Mouse (Mus musculus) CD4-positive, CD25-positive, alpha-beta regulatory T cell, adult 4 months (primary cell): ENCODE results near the gene Sspn. TPM values are rescaled to one million over a fixed set of nuclear protein-coding genes. Genes with fewer than 3 reads are reported as not detected.
A peak's percentile ranks its signal among the peaks of the same experiment; 100 is the strongest.

ENCODE experiments used
- ATAC-seq: one replicate; pipeline ENCODE4 v1.8.0; 2017
- polyA plus RNA-seq, 2 experiments: library from polyadenylated mRNA; unstranded; fragments of 100-300 nt; shearing (Covaris generic); gene quantifications; one replicate each; pipeline ENCODE4 v1.2.1; 2017

Gene Sspn
- polyA plus RNA-seq, 2 experiments from 2014 or later: not detected

DNA sequence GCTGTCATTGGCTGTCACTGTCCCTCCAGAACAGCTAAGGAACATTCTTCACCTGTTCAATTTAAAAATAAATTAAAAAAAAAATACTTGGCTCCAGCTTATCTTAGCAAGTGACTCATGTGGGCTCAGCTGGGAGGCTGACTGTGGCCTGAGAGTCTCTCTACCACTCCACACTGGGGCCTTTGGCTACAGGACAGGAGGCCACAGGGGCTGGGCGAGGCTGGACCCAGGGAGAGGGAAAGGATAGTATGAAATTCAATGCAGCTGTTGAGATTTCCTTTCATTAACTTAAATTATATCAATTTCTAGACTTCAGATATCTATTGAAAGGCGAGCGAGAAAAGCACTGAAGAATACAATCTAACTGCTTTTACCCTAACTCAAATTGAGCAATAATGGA is 45.9 kb downstream of the Sspn start:
- ATAC-seq: no peak

DNA sequence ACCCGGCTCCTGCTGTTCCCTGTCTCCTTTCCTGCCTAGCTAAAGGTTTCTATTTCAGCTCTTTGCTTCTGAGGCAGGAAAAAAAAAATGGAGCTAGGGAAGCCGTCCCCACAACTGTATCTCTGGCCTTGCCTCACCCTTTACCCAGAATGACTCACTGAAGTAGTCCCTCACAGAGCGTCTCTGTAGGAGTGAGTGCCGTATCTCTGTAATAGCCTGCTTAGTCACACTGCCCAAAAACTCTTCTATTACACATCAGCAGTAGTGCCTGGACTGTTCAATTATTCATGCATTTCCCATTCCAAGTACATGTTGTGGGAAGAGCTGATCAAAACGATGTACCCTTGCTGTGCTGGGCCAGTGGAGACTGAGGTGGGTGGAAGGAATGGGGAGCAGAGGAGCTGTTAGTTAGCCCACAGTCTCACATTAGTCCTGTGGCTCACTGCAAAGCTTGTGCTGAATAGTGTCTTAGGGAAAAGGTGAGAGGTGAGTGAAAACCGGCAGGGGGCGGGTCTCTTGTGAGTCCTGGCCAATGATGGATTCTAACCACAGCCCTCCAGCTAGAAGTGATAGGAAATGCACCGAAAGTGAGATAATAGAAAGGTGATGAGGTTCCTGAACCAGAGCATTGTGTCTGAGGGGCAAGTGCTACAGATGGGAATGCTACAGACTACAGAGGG is 46.5 kb downstream of the Sspn start:
- ATAC-seq: no peak

DNA sequence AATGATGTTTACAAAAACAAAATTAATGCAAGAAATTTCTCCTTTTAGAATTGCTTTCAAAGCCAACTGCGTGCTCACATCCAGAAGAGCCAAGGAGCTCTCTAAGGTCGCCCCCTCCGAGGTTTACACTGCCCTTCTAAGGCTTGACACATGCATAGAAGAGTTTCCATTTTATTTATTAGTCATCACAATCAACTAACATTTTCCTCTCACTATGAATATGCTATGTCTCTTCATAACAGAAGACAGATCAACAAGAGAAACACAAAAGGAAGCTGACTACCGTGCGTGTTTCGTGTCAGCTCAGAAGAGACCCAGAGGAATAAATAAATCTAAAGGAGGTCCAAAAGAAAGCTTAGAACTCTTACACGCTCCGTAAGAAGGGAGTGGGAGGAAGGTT is 49.6 kb downstream of the Sspn start:
- ATAC-seq: peak; percentile 83

DNA sequence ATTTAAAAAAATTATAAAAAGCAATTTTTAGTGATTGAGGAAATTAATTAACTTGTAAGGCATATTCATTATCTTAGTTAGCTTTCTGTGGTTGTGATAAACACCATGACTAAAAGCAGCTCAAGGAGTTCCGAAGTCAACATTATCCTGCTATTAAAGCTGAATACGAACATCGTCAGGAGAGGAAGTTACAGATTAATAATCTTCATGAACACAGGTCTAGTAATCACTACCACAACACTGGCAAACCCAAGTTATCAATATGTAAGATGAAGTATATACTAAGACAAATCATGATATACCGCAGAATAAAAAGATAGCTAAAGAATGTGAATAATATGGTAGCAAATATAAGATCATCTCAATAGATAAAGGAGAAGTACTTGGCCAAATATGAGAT is 50.9 kb downstream of the Sspn start:
- no peak for ATAC-seq

DNA sequence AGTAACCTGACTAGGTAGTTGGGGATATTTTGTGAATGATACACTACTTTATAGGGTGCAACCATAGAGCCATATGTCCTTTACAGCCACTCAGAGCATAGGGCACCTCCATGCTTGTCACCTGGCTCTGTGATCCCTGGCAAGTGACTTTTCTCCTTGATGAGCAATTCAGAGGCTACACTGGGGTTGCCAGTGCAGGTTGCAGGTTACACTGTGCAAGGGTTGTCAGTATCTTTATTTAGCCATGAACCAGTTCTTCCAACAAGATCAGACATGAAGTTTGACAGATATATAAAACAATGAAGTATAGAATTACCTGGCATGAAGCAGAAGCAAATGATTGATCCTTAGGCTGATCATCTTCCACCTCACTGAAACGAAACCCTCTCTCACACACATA is 59.1 kb downstream of the Sspn start:
- no peak for ATAC-seq

DNA sequence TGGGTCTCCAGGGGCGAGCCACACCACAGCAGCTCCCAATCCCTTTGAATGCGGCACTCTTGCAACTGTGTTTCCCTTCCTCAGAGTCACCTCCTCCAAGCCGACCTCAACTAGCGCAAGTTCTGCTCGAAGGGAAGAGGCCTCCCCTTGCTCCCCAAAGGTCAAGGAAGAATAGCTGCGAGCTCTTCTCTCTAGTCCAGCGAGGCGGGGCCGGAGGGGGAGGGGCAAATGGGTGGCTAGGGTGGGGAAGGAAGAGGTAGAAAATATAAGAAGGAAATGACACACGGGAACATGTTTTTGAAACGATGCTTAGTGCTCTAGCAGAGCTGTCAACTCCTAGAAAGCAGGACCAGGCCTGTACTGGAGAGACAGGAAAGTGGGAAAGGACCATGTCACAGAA is 61.1 kb downstream of the Sspn start:
- ATAC-seq: no peak

DNA sequence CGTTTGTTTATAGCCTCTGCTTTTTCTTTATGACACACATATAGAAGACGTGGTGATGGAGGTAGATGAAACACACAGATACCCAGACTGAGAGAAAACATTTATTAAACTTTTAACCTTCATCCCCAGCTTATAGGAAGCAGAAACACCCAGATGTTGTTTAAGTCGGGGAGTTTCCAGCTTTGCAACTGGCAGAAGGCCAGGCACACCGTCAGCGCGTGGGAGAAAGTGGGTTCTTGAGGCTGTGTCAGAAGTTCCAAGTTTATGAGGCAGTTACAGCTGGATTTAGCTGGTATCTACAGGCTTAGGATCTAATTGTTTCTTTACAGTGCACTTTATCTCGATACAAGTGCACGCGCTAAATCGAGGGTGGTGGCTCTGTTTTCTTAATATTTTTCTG is 61.5 kb downstream of the Sspn start:
- peak; percentile 91 for ATAC-seq

DNA sequence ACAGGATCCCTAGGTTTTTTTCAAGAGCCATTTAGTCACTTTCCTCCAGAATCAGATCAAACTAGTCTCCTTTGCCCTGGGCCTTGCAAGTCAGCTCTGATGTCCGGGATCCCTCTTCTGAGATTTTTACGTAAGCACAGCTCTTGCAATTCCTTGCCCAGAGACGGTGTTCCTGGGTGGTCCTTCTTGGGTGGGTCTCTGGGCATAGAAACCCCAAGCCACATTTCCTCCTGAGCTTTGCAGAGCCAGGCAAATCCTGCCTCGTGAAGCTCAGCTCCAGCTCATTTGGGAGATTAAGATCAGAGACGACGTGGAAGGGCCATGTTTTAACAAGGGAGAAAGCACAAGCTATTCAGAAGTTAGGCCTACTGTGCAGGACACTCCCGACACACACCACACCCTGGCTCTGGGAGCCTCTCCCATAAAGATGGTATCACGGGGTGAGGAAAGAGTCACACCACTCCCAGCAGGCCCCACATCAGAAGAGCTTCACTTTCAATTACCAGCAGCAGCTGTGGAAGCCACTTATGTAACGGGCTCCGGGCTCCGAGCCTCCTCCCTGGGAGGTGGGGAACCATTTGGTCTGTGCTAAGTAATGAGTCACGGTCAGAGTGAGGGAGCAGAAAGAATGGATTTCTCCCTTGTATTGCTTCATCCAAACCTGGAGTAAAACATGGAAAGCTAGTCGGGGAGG is 67.0 kb downstream of the Sspn start:
- no peak for ATAC-seq

DNA sequence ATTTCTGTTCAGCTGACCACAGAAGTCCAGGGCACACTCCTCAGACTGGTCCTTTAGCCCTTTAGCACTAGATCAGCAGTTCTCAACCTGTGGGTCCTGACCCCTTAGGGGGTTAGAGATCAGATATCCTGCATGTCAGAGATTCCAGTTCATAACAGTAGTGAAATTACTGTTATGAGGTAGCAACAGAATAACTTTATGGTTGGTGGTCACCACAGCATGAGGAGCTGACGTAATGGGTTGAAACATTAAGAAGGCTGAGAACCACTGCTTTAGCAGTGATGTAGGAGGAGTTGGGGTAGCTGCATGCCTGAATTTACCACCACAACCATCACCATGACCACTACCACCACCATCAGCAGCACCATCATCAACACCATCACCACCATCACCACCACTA is 69.3 kb downstream of the Sspn start:
- ATAC-seq: no peak

DNA sequence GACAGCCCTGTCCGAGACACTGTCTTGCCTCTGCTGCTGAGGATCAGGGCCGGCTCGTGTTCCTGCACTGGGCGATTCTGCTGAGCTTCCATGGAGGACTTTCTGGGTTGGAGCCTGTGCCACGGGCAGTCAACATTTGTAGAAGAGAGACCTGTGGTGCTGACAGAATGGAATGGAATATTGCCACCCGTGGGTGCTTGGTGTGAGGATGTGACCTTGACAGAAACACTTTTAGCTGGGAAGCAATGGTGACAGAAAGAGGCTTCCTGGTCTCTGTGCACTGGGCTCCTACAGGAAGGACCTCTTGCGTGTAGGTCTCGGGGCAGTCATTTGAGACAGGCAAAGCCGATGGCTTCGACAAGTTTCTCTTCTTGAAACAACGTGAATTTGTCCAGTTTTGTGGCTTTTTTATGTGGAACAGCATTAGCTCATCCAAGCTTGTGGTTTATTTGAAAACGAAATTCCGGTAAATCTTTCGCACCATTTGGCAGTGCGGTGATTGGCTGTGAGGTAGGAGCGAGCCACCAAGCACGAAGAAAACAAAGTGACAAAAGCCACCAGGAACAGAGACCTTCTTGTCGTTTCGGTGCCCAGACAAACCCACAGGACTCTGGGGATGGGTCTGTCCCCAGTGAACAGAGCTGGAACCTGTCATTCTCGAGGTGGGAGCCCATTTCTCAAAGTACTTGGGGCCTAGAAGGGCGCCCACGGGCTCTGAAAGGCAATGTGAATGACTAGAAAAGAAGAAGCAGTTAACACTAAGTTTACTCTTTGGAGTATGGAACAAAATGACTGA is 70.2 kb downstream of the Sspn start:
- no peak for ATAC-seq

DNA sequence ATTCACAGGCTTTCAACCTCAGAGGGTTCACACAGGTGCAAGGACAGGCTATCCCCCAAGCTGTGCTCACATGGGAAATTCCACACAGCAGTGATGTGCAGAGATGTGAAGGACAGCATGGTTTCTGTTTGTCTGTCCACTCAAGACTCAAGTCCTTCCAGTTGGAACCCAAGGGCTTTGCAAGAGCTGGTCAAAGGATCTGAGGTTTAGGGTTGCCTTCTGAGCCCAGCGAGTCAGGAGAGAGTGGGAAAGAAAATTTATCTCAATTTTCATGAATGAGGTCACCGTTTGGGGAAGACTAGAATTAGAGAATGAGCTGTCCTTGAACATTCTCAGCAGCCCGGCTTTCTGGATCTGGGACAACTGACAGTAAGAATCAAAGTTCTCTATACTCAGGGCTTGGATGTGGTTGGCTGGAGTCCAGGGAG is 72.7 kb downstream of the Sspn start:
- no peak for ATAC-seq

DNA sequence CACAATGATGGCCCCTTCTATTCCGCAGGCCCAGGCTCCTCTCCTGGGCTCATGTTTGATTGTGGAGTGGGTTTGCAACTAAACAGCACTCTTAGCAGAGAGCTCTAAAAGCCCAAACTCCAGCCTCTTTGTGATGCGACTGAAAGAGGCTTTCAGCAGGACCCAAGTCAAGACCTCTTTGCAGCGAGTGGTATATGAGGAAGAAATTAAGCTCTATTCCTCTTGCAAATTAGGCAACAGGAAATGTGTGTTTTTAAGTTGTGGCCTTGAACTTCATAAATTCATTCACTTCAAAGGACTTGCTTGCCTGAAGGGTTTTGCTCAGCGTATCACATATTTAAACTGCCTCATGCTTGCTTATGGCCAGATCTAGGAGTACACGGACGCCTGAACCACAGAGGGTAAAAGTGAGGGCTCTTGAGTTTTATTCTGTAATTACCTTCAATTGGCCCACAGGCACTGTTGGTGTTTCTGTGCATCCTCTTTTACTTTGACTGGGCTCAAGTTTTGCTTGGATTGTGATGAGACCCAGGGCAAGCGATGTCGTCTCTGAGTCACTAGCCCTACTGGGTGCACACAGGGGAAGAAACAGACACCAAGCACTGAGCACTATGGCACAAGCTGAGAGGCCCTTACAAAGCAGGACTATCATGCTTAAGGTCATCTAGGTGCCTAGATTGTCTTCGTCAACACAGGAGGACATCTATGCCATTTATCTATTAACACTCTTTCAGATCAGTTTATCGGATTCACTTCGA is 73.9 kb downstream of the Sspn start:
- ATAC-seq: peak; percentile 56

DNA sequence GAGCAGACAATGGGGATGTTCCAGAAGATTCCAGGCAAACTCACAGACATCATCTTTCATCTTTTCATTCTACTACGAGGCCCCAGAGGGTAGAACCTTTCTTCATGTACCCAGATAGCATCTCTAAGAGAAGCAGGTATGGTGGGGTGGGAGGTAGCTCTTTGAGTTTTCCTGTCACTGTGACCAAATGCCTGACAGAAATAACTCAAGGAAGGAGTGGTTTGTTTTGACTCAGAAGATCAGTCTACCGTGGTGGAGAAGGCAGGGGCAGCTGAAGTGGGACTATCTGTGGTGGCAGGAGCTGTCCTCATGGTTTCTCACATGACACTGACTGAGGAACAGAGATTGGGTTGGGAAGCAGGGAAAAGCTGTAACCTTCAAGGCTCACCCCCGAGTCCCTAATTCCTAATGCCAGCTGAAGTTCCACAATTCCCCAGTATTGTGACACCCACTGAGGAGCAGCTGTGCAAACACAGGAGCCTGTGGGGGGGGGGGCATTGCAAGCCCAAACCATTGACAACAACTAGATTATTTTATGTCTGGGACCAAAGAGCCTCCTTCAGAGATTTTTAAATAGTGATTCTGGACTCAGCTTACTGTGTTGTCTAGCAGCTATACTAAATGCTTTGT is 74.6 kb downstream of the Sspn start:
- ATAC-seq: peak; percentile 54

DNA sequence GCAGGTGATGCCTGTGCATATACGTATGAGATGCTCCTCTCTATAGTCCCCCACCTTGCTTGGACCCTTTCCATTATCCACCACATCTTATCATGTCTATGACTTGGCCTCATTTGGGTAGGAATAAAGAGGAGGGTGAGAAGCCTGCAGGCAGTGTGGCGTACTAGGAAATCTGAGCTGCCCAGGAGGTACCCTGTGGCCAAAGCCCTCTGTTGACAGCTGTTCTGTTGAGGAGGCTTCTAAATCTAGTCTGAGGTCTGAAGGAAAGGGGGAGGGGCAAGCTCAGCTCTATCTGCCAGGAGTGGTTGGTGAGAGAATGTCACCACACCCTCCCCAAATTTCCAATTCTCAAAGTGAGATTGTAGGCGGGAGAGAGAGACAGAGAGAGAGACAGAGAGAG is 75.3 kb downstream of the Sspn start:
- ATAC-seq: no peak

DNA sequence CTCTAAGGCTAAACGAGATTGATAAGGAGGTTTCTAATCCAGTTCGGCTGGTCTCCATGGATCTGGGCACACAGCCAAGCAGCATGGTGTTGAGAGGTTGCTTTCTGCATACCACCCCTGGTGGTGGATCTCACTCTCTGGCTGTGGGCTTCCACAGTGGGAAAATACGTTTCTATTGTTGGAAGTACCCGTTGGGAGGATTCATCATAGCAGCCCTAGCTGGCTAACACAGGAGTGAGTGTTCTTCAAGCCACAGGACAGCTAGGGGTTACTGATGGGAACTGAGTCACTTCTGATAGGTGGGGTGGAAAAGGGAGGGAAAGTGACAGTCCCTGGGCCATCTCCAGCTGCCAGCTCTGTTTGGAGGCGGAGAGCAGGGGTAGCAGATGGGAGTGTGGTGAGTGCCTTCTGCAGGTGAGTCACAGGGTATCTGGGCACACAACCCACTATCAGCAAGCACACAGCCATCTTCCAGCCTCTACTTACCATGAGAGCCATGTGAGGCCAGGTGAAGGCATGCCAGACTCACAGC is 77.1 kb downstream of the Sspn start:
- no peak for ATAC-seq

DNA sequence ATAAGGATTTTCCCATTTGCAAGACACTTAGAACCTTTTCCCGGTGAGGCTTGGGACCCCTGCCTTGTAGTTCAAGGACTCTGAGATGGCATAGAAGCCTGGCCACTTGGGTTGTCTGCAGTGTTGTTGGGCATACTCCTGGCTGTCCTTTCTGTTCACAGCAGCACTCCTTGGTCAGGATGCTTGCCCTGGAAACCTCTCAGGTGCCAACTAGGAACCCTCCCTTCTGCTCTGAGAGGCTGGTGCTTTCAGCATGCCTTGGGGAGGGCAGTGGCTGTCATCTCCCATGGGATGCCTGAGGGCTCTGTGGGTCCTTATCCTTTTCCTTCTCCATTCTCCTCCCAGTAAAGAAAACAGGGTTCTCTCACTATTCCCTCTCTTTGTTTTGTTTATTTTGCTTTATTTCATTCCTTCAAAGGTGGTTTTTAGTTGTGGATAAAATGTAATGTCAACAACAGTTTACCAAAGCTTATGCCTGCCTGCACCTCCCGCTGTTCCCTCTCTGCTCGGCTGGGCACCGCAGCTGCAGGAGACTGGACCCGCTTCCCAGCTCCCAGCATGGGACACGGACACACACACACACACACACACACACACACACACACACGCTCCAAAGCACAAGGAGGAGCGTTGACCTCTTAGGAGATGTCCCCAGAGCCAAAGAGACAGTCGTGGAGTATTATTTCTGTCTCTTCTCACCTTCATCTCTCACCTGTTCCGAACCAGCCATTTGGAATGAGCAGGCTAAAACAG is 77.9 kb downstream of the Sspn start:
- no peak for ATAC-seq

DNA sequence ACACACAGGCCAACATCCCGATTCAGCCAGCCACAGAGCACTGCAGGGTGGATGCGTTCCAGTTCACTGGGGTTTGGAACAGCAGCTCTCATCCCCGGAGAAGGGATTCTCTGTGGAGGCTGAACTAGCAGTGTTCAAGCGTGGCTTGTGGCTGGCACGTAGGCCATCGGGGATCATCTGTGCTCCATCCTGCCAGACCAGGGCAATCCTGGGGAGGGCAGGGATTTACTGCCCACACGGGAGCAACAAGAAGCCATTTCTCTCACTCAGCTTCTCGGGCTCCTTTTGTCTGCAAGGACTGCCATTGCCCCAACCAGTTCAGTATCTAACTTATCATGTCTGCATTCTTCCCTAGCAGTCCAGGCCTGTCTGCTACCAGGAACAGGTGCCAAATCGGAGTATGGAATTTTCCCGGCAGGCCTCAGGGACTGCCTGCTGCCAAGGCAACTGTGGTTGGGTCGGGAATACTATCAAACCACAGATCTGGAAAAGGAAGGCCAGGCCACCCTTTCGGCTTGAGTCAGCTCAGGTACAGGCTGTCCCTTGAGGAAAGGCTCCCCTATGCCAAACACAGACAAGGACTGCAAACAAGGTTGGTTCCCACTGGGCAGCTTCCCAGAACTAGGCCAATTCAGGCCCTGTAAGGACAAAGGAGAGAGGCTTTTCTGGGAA is 78.8 kb downstream of the Sspn start:
- ATAC-seq: no peak

DNA sequence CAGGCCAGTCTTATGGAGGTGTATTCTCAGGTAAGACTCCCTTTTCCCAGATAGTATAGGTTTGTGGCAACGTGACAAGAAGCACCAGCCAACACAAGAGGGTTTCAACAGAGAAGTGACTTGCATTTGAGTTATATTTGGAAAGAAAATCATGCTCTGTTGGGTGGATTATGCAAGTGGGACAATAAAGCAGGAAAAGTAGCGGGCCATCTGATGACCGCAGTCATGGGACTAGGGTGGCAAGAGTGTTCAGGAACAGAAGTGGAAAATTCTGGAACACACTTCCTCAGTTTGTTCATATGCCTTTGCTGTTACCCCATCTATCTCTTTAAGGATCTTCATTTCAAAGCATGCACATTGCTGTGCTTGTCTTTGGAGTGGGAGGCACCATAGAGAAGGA is 82.9 kb downstream of the Sspn start:
- ATAC-seq: no peak
